Mouse (Mus musculus) cortical plate, adult 2 months (tissue): Measurements from ENCODE around the gene Scamp1. TPM values are rescaled to one million over a fixed set of nuclear protein-coding genes. Genes with fewer than 3 reads are reported as not detected.

Experiments
- H3K27ac ChIP-seq: fragments of 200-500 bp; 2 replicates; pipeline ENCODE4 v1.5.1; 2012; ENCODE audit warnings: low read length, control low read depth, inconsistent platforms; ENCODE audit not compliant: insufficient read depth
- H3K4me1 ChIP-seq: fragments of 200-500 bp; 2 replicates; pipeline ENCODE4 v1.6.1; 2011; ENCODE audit warnings: low read length; ENCODE audit not compliant: control insufficient read depth, insufficient read depth
- H3K4me3 ChIP-seq: fragments of 200-500 bp; 2 replicates; pipeline ENCODE4 v1.5.1; 2011; ENCODE audit warnings: mild to moderate bottlenecking, low read length, control low read depth; ENCODE audit not compliant: insufficient read depth
- CTCF ChIP-seq: fragments of 200-500 bp; IDR thresholded peaks from 2 replicates; pipeline ENCODE4 v1.5.1; 2011; ENCODE audit warnings: mild to moderate bottlenecking, control low read depth, low read length; ENCODE audit not compliant: insufficient read depth; ENCODE audit errors: extremely low read depth
- POLR2A ChIP-seq: fragments of 200-500 bp; IDR thresholded peaks from 2 replicates; pipeline ENCODE4 v1.6.1; 2011; ENCODE audit warnings: mild to moderate bottlenecking, low read length, control low read depth; ENCODE audit not compliant: insufficient read depth; ENCODE audit errors: extremely low read depth
- polyA plus RNA-seq: library from polyadenylated mRNA; depleted of rRNA; stranded (reverse); fragments of >200 nt; gene quantifications from 2 replicates; pipeline ENCODE4 v1.2.3, GENCODE M21; 2012

Scamp1 gene
- polyA plus RNA-seq, 1 experiment: 101 TPM

DNA sequence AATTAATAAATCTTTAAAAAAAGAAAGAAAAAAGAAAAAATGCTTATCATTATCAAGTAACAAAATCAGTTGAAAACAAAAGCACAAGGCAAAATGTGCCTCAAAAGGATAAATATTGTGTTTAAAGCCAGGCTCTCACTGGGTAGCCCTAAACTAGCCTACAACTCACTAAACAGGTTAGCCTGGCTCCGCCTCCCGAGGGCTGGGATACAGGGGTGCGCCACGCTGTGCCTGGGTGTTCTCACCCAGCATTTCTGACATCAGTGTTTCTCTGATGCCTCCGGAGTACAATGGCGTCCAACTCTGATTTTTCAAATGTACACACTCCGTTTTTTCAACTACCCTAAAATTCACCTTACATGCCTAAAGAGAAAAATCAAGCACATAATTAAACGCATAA, 24.7 kb downstream of the Scamp1 start:
- TF ChIP-seq POLR2A: no peak
- peaks cover 6% of the 10 kb centered on the region; the same call in 1 of the 2 replicates for H3K4me1 ChIP-seq
- no peak overlapping the region for H3K4me3 ChIP-seq
- H3K27ac ChIP-seq: no peak overlapping the region

DNA sequence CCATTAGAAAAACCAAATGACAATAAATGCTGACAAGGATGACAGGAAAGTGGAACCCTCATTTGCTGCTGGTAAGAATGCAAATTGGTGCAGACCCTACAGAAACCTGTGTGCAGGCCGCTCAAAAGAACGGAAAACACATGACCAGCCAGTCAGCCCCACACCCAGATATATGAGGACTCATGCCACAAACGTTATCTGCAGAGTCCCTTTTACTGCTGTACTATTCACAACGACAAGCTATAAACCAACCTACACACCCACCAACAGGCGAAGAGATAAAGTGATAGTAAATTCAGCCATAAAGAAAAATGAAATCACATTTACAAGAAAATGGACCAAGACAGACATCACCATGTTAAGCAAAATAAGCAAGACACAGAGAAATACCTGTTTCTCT, 26.4 kb downstream of the Scamp1 start:
- no peak overlapping the region for H3K27ac ChIP-seq
- TF ChIP-seq CTCF: no peak
- no peak for TF ChIP-seq POLR2A
- peaks cover 6% of the 10 kb centered on the region; the same call in 1 of the 2 replicates for H3K4me1 ChIP-seq
- H3K4me3 ChIP-seq: no peak overlapping the region

DNA sequence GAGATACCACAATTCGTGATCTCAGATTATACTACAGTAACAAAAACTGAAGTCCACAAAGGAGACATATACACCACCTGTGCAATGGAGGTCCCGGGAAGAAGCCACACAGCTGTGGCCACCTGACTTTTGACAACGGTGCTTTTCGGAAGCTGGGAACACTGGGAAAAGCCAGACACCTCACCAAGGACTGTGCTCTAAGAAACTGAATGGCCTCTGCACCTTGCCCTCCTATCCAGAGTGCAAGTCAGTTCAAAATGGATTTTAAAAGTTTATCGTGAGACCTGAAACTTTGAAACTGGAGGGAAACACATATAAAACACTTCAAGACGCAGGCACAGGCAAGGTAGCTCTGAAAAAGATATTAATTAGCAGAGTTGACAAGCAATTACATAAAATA, 27.1 kb downstream of the Scamp1 start:
- no peak overlapping the region for H3K4me3 ChIP-seq
- TF ChIP-seq CTCF: no peak
- no peak for TF ChIP-seq POLR2A
- peaks cover 6% of the 10 kb centered on the region; the same call in 1 of the 2 replicates for H3K4me1 ChIP-seq
- H3K27ac ChIP-seq: no peak overlapping the region

DNA sequence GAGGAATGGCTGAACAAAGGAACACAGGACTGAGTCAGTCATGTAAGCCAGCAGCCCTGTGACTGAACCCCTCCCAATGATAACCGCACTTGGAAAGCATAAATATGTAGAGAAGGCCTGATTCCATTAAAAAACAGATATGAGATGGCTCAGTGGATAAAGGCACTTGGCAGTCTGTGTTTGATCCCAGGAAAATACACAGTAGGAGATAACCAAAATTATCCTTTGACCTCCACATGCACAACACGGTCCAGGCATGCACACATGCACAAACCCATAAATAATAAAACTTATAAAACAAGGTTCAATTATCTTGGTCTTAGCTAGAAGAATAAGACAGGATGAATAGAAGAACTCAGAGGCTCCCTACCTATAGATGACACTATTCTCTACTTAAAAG, 27.9 kb downstream of the Scamp1 start:
- Histone ChIP-seq H3K4me3 (no peak overlapping the region), H3K27ac (no peak overlapping the region), H3K4me1 (peaks cover 5% of the 10 kb centered on the region; the same call in 1 of the 2 replicates)
- TF ChIP-seq POLR2A: no peak

DNA sequence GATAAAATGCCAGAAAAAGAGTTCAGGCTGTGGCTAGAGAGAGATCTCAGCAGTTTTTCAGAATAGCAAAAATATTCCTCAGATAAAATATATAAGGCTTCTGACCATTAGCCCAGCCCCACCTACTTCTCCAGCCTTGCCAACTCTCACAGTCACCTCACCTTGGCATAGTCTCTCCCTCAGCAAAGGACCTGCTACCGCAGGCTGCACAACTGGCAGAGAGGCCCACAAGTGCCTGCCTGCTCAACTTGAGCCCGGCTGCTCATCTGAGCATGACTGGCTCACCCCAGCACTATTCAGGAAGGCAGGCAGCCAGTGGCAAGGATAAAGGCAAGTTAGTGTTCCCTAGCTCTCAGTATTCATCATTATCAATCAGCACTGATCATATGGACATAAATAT, 30.5 kb downstream of the Scamp1 start:
- Histone ChIP-seq H3K27ac (no peak overlapping the region), H3K4me3 (no peak overlapping the region), H3K4me1 (no peaks in the 10 kb centered on the region; the same call in 1 of the 2 replicates)
- TF ChIP-seq POLR2A (no peak), CTCF (no peak)

DNA sequence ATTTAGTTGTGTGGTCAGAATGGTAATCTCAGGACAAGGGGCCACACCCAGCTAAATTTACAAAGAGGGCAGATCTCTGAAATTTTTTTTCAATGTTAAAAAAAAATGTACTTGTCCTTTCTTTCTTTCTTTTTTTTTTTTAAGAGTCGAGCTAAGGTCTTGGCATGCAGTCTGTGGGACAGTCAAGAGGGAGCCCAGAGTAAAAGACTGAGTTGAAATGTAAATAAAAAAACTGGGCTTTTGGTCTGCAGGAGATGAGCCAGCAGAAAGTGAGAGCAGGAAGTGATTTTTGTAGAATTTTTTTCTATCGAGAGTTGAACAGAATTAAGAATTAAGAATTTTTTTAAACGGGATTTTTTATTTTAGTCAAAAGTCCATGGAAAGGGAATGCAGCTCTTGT, 31.4 kb downstream of the Scamp1 start:
- Histone ChIP-seq H3K27ac (no peak overlapping the region), H3K4me1 (no peaks in the 10 kb centered on the region; the same call in 1 of the 2 replicates), H3K4me3 (no peak overlapping the region)
- no peak for TF ChIP-seq POLR2A
- TF ChIP-seq CTCF: no peak

DNA sequence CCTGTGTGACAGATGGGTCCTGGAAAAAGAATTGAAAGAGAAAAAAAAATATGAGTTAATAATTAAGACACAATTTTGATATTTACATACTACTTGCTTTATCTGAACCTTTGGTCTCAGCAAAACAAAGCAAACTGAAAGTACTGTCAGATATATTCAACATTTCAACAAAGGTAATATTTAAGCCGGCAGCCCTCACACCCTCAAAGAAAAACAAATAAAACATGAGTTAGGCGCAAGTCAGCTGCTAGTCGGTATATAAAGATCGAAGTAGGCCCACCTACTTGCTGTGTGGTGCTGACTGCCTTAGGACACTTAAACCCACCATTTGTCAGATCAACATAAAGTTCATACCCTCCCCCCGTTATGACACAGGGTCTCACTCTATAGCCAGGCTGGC, 32.6 kb downstream of the Scamp1 start:
- TF ChIP-seq CTCF (no peak), POLR2A (no peak)

GRCm38 (mm10) chr13:94250761-94251160, 34.9 kb downstream of the Scamp1 start:
- no peak overlapping the region for H3K27ac ChIP-seq
- H3K4me1 ChIP-seq: peaks cover 3% of the 10 kb centered on the region
- H3K4me3 ChIP-seq: no peak overlapping the region
- TF ChIP-seq CTCF (no peak), POLR2A (no peak)

More for the DNA sequence above, 32.6 kb downstream of the Scamp1 start:
- Histone ChIP-seq H3K4me3 (no peak overlapping the region), H3K27ac (no peak overlapping the region), H3K4me1 (no peaks in the 10 kb centered on the region; the same call in 1 of the 2 replicates)

DNA sequence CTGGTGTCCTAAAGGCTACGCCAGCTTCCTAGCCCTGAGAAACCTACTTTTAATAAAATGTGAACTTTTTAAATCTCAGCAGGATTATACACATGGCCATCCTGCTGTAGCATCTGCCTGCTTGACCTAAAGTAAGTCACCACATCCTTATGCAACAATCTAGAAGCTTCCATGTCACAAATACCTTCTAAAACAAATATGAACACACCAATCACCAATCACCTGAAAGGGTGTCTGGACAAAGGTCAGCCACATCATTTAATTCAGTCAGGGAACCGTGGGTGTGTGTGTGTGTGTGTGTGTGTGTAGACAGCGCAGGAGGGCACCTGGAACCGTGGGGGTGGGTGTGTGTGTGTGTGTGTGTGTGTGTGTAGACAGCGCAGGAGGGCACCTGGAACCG, 35.5 kb downstream of the Scamp1 start:
- H3K27ac ChIP-seq: no peak overlapping the region
- peaks cover 6% of the 10 kb centered on the region for H3K4me1 ChIP-seq
- H3K4me3 ChIP-seq: no peak overlapping the region
- TF ChIP-seq CTCF (no peak), POLR2A (no peak)

DNA sequence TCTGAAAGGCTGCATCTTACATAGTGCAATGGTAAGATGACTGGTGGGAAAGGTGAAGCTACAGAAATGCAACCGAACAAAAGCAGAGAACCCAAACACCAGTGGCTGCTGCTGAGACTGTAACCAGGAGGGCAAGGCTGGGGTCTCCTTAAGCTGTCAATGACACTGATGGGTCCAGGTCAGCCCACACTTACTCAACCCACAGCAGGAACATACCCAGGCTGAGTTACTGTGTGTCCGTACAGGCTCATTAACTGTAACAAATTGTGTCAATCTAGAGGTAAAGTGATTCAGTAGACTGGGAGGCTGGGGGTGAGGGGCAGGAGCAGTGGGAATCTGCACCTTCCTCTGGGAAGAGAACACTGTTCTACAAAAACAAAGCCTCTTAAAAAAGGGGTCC, 42.8 kb downstream of the Scamp1 start:
- H3K27ac ChIP-seq: no peak overlapping the region
- peaks cover 10% of the 10 kb centered on the region for H3K4me1 ChIP-seq
- no peak for TF ChIP-seq CTCF
- TF ChIP-seq POLR2A: no peak
- H3K4me3 ChIP-seq: no peak overlapping the region

DNA sequence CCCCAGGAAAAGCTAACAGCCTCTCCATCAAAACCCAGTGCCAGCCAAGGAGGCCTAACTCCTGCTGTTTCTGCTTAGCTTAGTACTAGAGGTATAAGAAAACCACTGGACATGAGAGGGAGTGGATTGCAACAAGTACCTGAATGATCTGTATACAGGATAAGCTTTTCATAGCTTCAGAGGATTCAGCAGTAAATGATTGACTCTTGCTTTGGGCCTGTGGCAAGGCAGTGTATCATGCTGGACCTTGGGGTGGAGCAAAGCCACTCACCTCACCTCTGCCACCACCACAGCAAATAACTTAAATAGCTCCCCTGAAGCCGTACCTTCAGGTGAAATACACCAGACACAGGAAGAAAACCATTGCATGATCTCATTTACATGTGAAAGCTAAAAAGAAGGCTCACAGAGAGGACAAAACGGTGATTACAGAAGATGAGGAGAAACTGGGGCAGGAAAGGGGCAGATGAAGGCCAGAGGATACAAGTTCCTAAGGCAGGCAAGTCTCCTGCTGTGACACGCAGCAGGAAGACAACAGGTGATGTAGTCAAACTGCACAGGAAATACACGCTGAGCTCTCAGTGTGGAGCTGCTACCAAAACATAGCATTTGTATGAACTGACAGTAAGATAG, 43.6 kb downstream of the Scamp1 start:
- Histone ChIP-seq H3K4me1 (peaks cover 9% of the 10 kb centered on the region; the same call in 1 of the 2 replicates), H3K27ac (no peak overlapping the region), H3K4me3 (no peak overlapping the region)
- TF ChIP-seq CTCF: no peak
- no peak for TF ChIP-seq POLR2A
